Mouse (Mus musculus) limb, embryonic 14.5 days (tissue): Measurements from ENCODE around the gene Sel1l3. TPM values are rescaled to one million over a fixed set of nuclear protein-coding genes. Genes with fewer than 3 reads are reported as not detected.

Experiments
- ATAC-seq: fragments of 200-750 bp; cut with Nextera tagmentation; 2 replicates; pipeline ENCODE4 v1.8.0; 2017; ENCODE audit warnings: low read depth, moderate number of reproducible peaks, moderate TSS enrichment; ENCODE audit not compliant: low FRiP score
- DNase-seq: peaks from one replicate; pipeline ENCODE4 v3.0.0-alpha.2; 2015; ENCODE audit warnings: low spot score
- H3K27ac ChIP-seq: fragments of 300-500 bp; sonication (generic); replicated peaks from 2 replicates; pipeline ENCODE4 v1.5.1; 2014; ENCODE audit warnings: low read depth, mild to moderate bottlenecking, low read length, moderate library complexity, mixed read lengths
- H3K27me3 ChIP-seq: fragments of 300-500 bp; sonication (generic); 2 replicates; pipeline ENCODE4 v1.6.1; 2014; ENCODE audit warnings: low read length, mixed read lengths; ENCODE audit not compliant: control insufficient read depth, insufficient read depth
- H3K36me3 ChIP-seq: fragments of 300-500 bp; sonication (generic); 2 replicates; pipeline ENCODE4 v1.6.1; 2014; ENCODE audit warnings: mild to moderate bottlenecking, low read length, moderate library complexity, mixed read lengths; ENCODE audit not compliant: control insufficient read depth, insufficient read depth
- H3K4me1 ChIP-seq: fragments of 300-500 bp; sonication (generic); 2 replicates; pipeline ENCODE4 v1.6.1; 2014; ENCODE audit warnings: antibody characterized with exemption, low read length, mixed read lengths; ENCODE audit not compliant: control insufficient read depth, insufficient read depth
- H3K4me2 ChIP-seq: fragments of 300-500 bp; sonication (generic); replicated peaks from 2 replicates; pipeline ENCODE4 v1.6.1; 2014; ENCODE audit warnings: low read depth, mild to moderate bottlenecking, low read length, moderate library complexity; ENCODE audit not compliant: severe bottlenecking
- H3K4me3 ChIP-seq: fragments of 300-500 bp; sonication (generic); replicated peaks from 2 replicates; pipeline ENCODE4 v1.5.1; 2014; ENCODE audit warnings: low read length
- H3K9ac ChIP-seq: fragments of 300-500 bp; sonication (generic); 2 replicates; pipeline ENCODE4 v1.6.1; 2014; ENCODE audit warnings: mild to moderate bottlenecking, low read depth, low read length, moderate library complexity; ENCODE audit not compliant: severe bottlenecking
- H3K9me3 ChIP-seq: fragments of 300-500 bp; sonication (generic); 2 replicates; pipeline ENCODE4 v1.6.1; 2016; ENCODE audit warnings: low read length; ENCODE audit not compliant: control insufficient read depth
- POLR2A ChIP-seq: fragments of 200-500 bp; IDR thresholded peaks from 2 replicates; pipeline ENCODE4 v1.8.0; 2012; ENCODE audit warnings: inconsistent platforms, mild to moderate bottlenecking, moderate library complexity, borderline replicate concordance; ENCODE audit not compliant: insufficient read depth, insufficient read length; ENCODE audit errors: extremely low read depth
- WGBS: fragments of 180-500 bp; shearing (Covaris S2); extraction: QIAGEN DNeasy Blood & Tissue Kit; methylation state at CpG from one replicate; pipeline ENCODE4 v1.1.7; 2014; 5-methylcytosine and 5-hydroxymethylcytosine counted together
- polyA plus RNA-seq, 2 experiments: library from polyadenylated mRNA; depleted of rRNA in 1 of 2; stranded (reverse) in 1 of 2; unstranded in 1 of 2; fragments of >200 nt; fragmentation: Nextera tagmentation in 1 of 2; extraction: Ambion mirVana in 1 of 2; gene quantifications; 2 replicates each; pipeline versions ENCODE4 v1.2.1 to v1.2.3; 2012 to 2014

Sel1l3 gene
- polyA plus RNA-seq, 2 experiments, result 3.6 to 4.6 TPM

GRCm38 (mm10) chr5:53078453-53078852 lies 135.3 kb downstream of the Sel1l3 start:
- no peak for TF ChIP-seq POLR2A
- no peaks in the 10 kb centered on the region for H3K36me3 ChIP-seq
- no peak overlapping the region for H3K4me2 ChIP-seq
- no peaks in the 10 kb centered on the region for H3K9me3 ChIP-seq
- H3K4me1 ChIP-seq, result no peaks in the 10 kb centered on the region
- DNase-seq, result no peak
- H3K27ac ChIP-seq, result no peak overlapping the region
- H3K27me3 ChIP-seq, result no peaks in the 10 kb centered on the region
- no peak overlapping the region for H3K9ac ChIP-seq
- ATAC-seq, result no peak
- WGBS, result 79% methylated on average over 4 of the region's 4 CpGs
- no peak overlapping the region for H3K4me3 ChIP-seq

DNA sequence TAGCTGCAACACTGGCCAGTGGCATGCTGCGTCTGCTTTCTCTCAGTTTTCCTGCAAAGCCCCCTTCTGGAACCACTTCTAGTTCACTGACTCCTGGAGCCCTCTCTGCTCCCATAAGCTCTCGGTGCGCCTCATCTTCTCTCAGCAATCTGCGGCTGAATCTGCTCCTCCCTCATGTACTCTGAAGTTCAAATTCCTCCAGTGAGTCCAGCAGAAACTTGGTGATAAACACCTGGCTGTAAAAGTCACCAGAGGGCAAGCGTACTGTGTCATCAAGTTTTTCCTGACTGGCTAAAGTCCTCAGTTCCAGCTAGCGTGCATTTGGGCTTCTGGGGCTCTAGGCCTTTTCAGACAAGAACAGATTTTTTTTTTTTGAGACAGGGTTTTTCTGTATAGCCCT lies 139.2 kb downstream of the Sel1l3 start:
- no peak for TF ChIP-seq POLR2A
- no peak for ATAC-seq
- Histone ChIP-seq H3K27me3 (no peaks in the 10 kb centered on the region), H3K36me3 (no peaks in the 10 kb centered on the region), H3K9ac (no peak overlapping the region), H3K4me2 (no peak overlapping the region), H3K4me1 (no peaks in the 10 kb centered on the region), H3K9me3 (no peaks in the 10 kb centered on the region), H3K4me3 (no peak overlapping the region), H3K27ac (no peak overlapping the region)
- DNase-seq, result no peak
- 52% methylated on average over 6 of the region's 6 CpGs for WGBS

- ATAC-seq (no peak), DNase-seq (no peak)
- Histone ChIP-seq H3K4me2 (no peak overlapping the region), H3K9ac (no peak overlapping the region), H3K4me1 (no peaks in the 10 kb centered on the region), H3K9me3 (no peaks in the 10 kb centered on the region), H3K4me3 (no peak overlapping the region), H3K27me3 (no peaks in the 10 kb centered on the region), H3K36me3 (no peaks in the 10 kb centered on the region), H3K27ac (no peak overlapping the region)
- TF ChIP-seq POLR2A, result no peak
- 92% methylated on average over 9 of the region's 9 CpGs for WGBS
Measured at GRCm38 (mm10) chr5:53061532-53062130, 152.1 kb downstream of the Sel1l3 start.

Other genes starting within 250 kb of the Sel1l3 start
- gene Slc34a2, start 175.8 kb downstream of the Sel1l3 start, polyA plus RNA-seq (2012; rRNA removed), result 0.03 and 0.14 TPM in 2 replicates
- 0.11 and 0.18 TPM in 2 replicates for gene Slc34a2, start 175.8 kb downstream of the Sel1l3 start, polyA plus RNA-seq (2014; fragmentation: Nextera tagmentation; extraction: Ambion mirVana)
- gene Smim20, start 53.2 kb upstream of the Sel1l3 start, polyA plus RNA-seq (2012; rRNA removed), result 47.4 and 48.1 TPM in 2 replicates
- 100 and 112 TPM in 2 replicates for gene Smim20, start 53.2 kb upstream of the Sel1l3 start, polyA plus RNA-seq (2014; fragmentation: Nextera tagmentation; extraction: Ambion mirVana)